In the genomic region with DNA sequence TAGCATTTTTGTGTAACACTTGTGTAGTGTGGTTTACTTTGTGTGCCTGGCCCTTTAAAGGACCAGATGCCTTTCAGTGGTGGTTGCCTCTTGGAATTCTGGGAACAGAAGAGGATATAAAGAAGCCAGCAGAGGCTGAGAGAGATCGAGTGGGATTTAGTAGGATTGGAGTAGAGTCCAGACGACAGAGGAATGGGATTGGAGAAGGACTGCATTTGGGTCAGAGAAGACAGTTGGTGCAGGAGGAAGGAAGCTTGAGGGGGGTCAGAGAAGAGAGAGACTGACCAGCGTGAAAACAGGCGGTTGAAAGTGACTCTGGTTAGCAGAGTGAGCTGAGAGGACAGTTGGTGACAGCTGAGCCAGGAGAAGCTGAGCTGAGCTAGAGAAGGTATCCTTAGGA, we compare ENCODE assay signal across 7 mouse cellular contexts.
DNase-seq lines count a peak whose midpoint lies in the region; ATAC-seq and TF ChIP-seq lines count a peak whose summit lies in the region.

No protein-coding gene starts in this region.

- H3K9me3 ChIP-seq in heart, embryonic 10.5 days, result no peaks in the 10 kb centered on the region
- H3K9me3 ChIP-seq in hindbrain, postnatal 0 days (ENCODE audit: low read length), result no peaks in the 10 kb centered on the region
- H3K9me3 ChIP-seq in midbrain, embryonic 16.5 days (replicated peaks; ENCODE audit: control insufficient read depth, low read length, poor library complexity, severe bottlenecking), result no peaks in the 10 kb centered on the region

- H3K36me3 ChIP-seq in heart, embryonic 10.5 days, result no peaks in the 10 kb centered on the region
- no peaks in the 10 kb centered on the region for H3K36me3 ChIP-seq in hindbrain, postnatal 0 days (ENCODE audit: insufficient read depth, low read length)
- H3K36me3 ChIP-seq in midbrain, embryonic 16.5 days (ENCODE audit: control insufficient read depth, insufficient read depth, low read length), result no peaks in the 10 kb centered on the region

- H3K9ac ChIP-seq in hindbrain, postnatal 0 days (replicated peaks; ENCODE audit: low read length), result no peak overlapping the region
- no peak overlapping the region for H3K9ac ChIP-seq in midbrain, embryonic 16.5 days (ENCODE audit: low read depth, low read length)

- H3K27me3 ChIP-seq in heart, embryonic 10.5 days (ENCODE audit: insufficient read depth, poor library complexity, severe bottlenecking), result no peaks in the 10 kb centered on the region
- no peaks in the 10 kb centered on the region for H3K27me3 ChIP-seq in hindbrain, postnatal 0 days (ENCODE audit: insufficient read depth, low read length)
- H3K27me3 ChIP-seq in midbrain, embryonic 16.5 days (ENCODE audit: control insufficient read depth, insufficient read depth, low read depth, low read length), result no peaks in the 10 kb centered on the region

- WGBS in heart, embryonic 10.5 days, result 25% methylated on average over 4 of the region's 4 CpGs
- WGBS in hindbrain, postnatal 0 days, result 35% methylated on average over 4 of the region's 4 CpGs
- 29% methylated on average over 4 of the region's 4 CpGs for WGBS in midbrain, embryonic 16.5 days

- no peak for DNase-seq in layer of hippocampus, adult 2 months (ENCODE audit: low spot score in 2 of 2)
- DNase-seq in layer of hippocampus, postnatal 10 days (ENCODE audit: low spot score in 2 of 2), result no peak
- no peak for DNase-seq in heart, embryonic 10.5 days (ENCODE audit: low spot score)
- no peak for DNase-seq in hindbrain, postnatal 0 days (ENCODE audit: low spot score)
- DNase-seq in adrenal gland, adult 2 months, result no peak
- DNase-seq in frontal cortex, postnatal 25 days (ENCODE audit: low spot score in 2 of 2), result no peak

- peak overlapping the region; percentile 39 for H3K4me2 ChIP-seq in hindbrain, postnatal 0 days (ENCODE audit: low read depth, low read length)
- H3K4me2 ChIP-seq in midbrain, embryonic 16.5 days (ENCODE audit: low read length), result 0 out of 2 replicates have a peak overlapping the region, but pooled peaks have one; percentile 0

- ATAC-seq in hindbrain, postnatal 0 days, result no peak
- no peak for ATAC-seq in midbrain, embryonic 16.5 days

- peaks cover 61% of the 10 kb centered on the region for H3K4me1 ChIP-seq in heart, embryonic 10.5 days
- H3K4me1 ChIP-seq in hindbrain, postnatal 0 days (ENCODE audit: insufficient read depth, low read length), result peaks cover 25% of the 10 kb centered on the region
- H3K4me1 ChIP-seq in midbrain, embryonic 16.5 days (ENCODE audit: control insufficient read depth, insufficient read depth, low read length), result peaks cover 32% of the 10 kb centered on the region

- TF ChIP-seq CTCF in layer of hippocampus, adult 2 months (conservative IDR thresholded peaks at IDR 0.05), result no peak
- TF ChIP-seq CTCF in hindbrain, postnatal 0 days (IDR thresholded peaks at IDR 0.05; ENCODE audit: low read depth), result no peak

- H3K4me3 ChIP-seq in layer of hippocampus, adult 2 months, result peak overlapping the region; percentile 29; the same call in 1 of the 2 replicates
- H3K4me3 ChIP-seq in heart, embryonic 10.5 days, result peak overlapping the region; percentile 32
- H3K4me3 ChIP-seq in hindbrain, postnatal 0 days (ENCODE audit: low read length), result no peak overlapping the region
- no peak overlapping the region for H3K4me3 ChIP-seq in midbrain, embryonic 16.5 days (ENCODE audit: low read depth, low read length)

- H3K27ac ChIP-seq in layer of hippocampus, adult 2 months, result peak overlapping the region; percentile 33
- H3K27ac ChIP-seq in heart, embryonic 10.5 days, result peak overlapping the region; percentile 59
- no peak overlapping the region for H3K27ac ChIP-seq in hindbrain, postnatal 0 days
- no peak overlapping the region for H3K27ac ChIP-seq in midbrain, embryonic 16.5 days (ENCODE audit: low read length)

Comparison
In these comparisons a context has a peak if more than half of its experiments do, and no peak if none do; other contexts are left out.
1. H3K27ac ChIP-seq: peak in layer of hippocampus, adult 2 months (single experiment) and heart, embryonic 10.5 days (single experiment); none in hindbrain, postnatal 0 days (single experiment) and midbrain, embryonic 16.5 days (single experiment).
2. H3K4me3 ChIP-seq: peak in layer of hippocampus, adult 2 months (single experiment) and heart, embryonic 10.5 days (single experiment); none in hindbrain, postnatal 0 days (single experiment) and midbrain, embryonic 16.5 days (single experiment).